Mouse (Mus musculus): ENCODE results near the gene Irs2. TPM values are rescaled to one million over a fixed set of nuclear protein-coding genes. Genes with fewer than 3 reads are reported as not detected.

Gene Irs2
- polyA plus RNA-seq, 1 experiment from 2014 or later = 5.9 TPM

DNA sequence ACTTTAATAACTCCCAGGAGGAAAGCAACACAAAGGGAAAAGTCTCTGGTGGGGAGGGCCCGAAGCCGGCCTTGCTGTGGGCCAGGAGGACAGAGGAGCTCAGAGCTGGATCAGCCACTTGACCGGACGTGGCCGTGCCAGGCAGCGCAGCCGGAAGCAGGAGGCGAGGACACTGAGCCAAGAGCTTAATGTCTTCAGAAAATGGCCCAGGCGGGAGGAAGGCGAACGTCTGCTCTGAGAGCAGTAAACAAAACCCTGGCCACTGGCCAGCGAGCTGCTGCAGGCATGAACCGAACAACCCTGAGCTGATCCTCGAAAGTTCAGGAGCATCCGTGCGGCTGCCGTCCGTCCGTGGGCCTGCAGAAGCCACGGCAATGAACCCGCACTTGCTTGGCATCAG lies 29.9 kb downstream of the Irs2 start:
- H3K4me1 ChIP-seq (replicated peaks) = peaks cover 46% of the 10 kb centered on the region
- H3K27ac ChIP-seq = no peak overlapping the region; the same call in 1 of the 2 replicates
- H3K27me3 ChIP-seq = peaks cover 7% of the 10 kb centered on the region; the same call in 1 of the 2 replicates
- 0 out of 2 replicates have a peak overlapping the region, but pooled peaks have one; percentile 19 for H3K9ac ChIP-seq (replicated peaks)
- H3K9me3 ChIP-seq = no peaks in the 10 kb centered on the region
- 51% methylated on average over 21 of the region's 21 CpGs for WGBS
- no peaks in the 10 kb centered on the region; the same call in 1 of the 2 replicates for H3K36me3 ChIP-seq
- no peak overlapping the region for H3K4me3 ChIP-seq (replicated peaks)
- H3K4me2 ChIP-seq (replicated peaks) = no peak overlapping the region
- ATAC-seq = peak; percentile 49; the same call in 1 of the 2 replicates

DNA sequence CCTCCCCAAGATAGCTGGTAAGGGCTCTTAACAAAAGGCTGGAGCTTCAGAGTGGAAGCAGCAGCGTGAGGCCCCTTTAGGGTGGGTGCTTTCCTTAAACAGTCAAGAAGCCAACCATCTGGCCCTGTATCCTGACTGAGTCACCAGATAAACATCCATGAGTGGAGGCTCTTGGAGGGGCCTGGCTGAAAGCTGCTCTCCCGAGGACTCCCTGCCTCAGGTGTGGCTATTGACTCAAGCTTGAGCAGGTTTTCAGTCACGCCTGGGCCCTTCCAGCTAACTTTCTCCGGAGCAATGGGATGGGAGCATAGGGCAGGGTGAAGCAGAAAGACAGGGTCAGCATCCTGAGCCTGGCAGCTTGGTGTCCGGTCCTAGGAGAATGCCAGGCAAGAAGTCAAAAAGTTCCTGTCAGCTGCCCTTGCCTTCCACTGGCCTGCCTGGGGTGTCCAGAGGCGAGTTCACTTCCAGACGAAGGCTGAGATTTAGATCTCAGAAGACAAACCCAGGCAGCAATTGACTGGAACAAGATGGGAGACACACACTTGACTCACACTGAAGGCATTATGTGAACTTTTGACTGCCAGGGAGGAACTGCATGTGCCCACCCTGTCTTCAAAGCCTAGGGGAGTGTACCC lies 30.4 kb downstream of the Irs2 start:
- no peaks in the 10 kb centered on the region for H3K9me3 ChIP-seq
- no peak for ATAC-seq
- WGBS = 60% methylated on average over 7 of the region's 7 CpGs
- H3K4me2 ChIP-seq (replicated peaks) = no peak overlapping the region
- H3K36me3 ChIP-seq = no peaks in the 10 kb centered on the region; the same call in 1 of the 2 replicates
- no peak overlapping the region for H3K4me3 ChIP-seq (replicated peaks)
- H3K9ac ChIP-seq (replicated peaks) = no peak overlapping the region
- peaks cover 7% of the 10 kb centered on the region; the same call in 1 of the 2 replicates for H3K27me3 ChIP-seq
- peaks cover 51% of the 10 kb centered on the region for H3K4me1 ChIP-seq (replicated peaks)
- no peak overlapping the region; the same call in 1 of the 2 replicates for H3K27ac ChIP-seq

DNA sequence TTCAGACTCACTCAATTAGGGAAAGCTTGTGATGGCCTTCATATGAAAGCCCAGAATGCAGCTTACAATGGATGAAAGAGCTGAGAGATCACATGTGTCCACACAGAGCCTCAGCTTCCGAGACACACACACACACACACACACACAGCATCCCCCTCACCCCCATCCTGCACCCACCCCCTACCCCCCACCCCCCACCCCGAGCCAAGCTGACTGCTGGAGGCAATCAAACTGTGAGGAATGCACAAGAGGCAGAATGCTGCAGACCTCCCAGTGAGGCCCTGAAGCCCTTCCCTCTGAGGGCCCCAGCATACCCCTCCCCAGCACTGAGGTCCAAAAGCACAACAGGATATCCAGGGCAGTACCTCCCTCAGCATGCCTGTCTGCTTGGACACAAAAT lies 33.6 kb downstream of the Irs2 start:
- Histone ChIP-seq H3K9me3 (no peaks in the 10 kb centered on the region), H3K36me3 (no peaks in the 10 kb centered on the region), H3K4me3 (replicated peaks) (no peak overlapping the region), H3K27ac (no peak overlapping the region), H3K9ac (replicated peaks) (no peak overlapping the region), H3K27me3 (peaks cover 13% of the 10 kb centered on the region), H3K4me2 (replicated peaks) (no peak overlapping the region), H3K4me1 (replicated peaks) (peaks cover 64% of the 10 kb centered on the region)
- no peak for ATAC-seq
- 8% methylated on average over 2 of the region's 2 CpGs for WGBS

- Histone ChIP-seq H3K27me3 (peaks cover 13% of the 10 kb centered on the region), H3K4me3 (replicated peaks) (no peak overlapping the region), H3K4me1 (replicated peaks) (peaks cover 59% of the 10 kb centered on the region), H3K9me3 (no peaks in the 10 kb centered on the region), H3K36me3 (no peaks in the 10 kb centered on the region), H3K27ac (no peak overlapping the region), H3K4me2 (replicated peaks) (no peak overlapping the region), H3K9ac (replicated peaks) (no peak overlapping the region)
- no peak for ATAC-seq
- 61% methylated on average over 4 of the region's 4 CpGs for whole genome bisulfite sequencing
Observed at GRCm38 (mm10) chr8:10974126-10974525, 34.1 kb downstream of the Irs2 start.

GRCm38 (mm10) chr8:10972851-10973452 lies 35.3 kb downstream of the Irs2 start:
- Histone ChIP-seq H3K9ac (replicated peaks) (no peak overlapping the region; the same call in 1 of the 2 replicates), H3K27ac (peak overlapping the region; percentile 71), H3K4me1 (replicated peaks) (peaks cover 49% of the 10 kb centered on the region), H3K4me3 (replicated peaks) (no peak overlapping the region), H3K36me3 (no peaks in the 10 kb centered on the region), H3K4me2 (replicated peaks) (no peak overlapping the region), H3K27me3 (peaks cover 13% of the 10 kb centered on the region), H3K9me3 (no peaks in the 10 kb centered on the region)
- ATAC-seq = peak; percentile 43
- WGBS = 5% methylated on average over 9 of the region's 9 CpGs

DNA sequence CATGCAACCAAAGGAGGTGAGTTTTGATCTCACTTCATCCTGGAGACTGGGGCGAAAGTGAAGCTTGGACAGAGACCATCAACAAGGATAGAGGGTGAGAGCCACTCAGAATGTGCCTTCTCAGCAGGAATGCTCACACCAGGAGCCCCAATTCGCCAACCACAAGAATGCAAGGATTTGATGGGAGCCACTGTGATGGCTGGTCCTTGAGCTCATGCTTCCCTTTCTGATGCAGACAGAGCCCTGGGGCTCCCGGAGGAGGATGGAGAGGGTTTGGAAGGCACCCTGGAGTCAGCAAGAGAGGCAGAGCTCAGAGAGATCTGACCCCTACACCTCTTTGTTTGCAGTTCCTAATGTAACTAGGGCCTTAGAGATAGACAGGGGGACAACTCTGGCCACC lies 36.3 kb downstream of the Irs2 start:
- H3K27ac ChIP-seq = 0 out of 2 replicates have a peak overlapping the region, but pooled peaks have one; percentile 71
- no peak overlapping the region for H3K4me2 ChIP-seq (replicated peaks)
- no peak overlapping the region for H3K9ac ChIP-seq (replicated peaks)
- no peaks in the 10 kb centered on the region for H3K36me3 ChIP-seq
- 35% methylated on average over 3 of the region's 3 CpGs for WGBS
- no peak overlapping the region for H3K4me3 ChIP-seq (replicated peaks)
- H3K27me3 ChIP-seq = peaks cover 13% of the 10 kb centered on the region
- H3K9me3 ChIP-seq = no peaks in the 10 kb centered on the region
- peaks cover 44% of the 10 kb centered on the region for H3K4me1 ChIP-seq (replicated peaks)
- no peak for ATAC-seq

DNA sequence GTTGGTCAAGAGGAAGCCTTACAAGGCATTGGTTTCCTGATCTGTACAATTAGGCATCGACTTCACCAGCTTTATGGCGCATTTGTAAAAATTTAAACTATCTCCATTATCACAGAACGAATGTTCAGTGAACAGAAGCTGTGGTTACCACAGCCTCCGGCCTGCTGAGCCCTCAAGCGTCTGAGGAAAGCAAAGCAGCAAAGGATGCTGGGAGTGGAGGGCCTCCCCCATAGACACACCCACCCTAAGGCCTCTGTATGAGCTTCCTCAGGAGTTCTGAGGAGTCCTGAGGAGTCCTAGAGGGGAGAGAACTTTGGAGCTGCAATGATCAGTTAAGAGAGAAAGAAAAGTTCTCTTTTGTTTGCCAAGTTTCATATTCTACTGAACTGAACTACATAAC lies 36.7 kb downstream of the Irs2 start:
- Histone ChIP-seq H3K27ac (no peak overlapping the region), H3K4me2 (replicated peaks) (no peak overlapping the region), H3K9ac (replicated peaks) (no peak overlapping the region), H3K27me3 (peaks cover 13% of the 10 kb centered on the region), H3K4me3 (replicated peaks) (no peak overlapping the region), H3K9me3 (no peaks in the 10 kb centered on the region), H3K4me1 (replicated peaks) (peaks cover 46% of the 10 kb centered on the region), H3K36me3 (no peaks in the 10 kb centered on the region)
- 84% methylated on average over 5 of the region's 5 CpGs for WGBS
- ATAC-seq = no peak

- no peak overlapping the region for H3K9ac ChIP-seq (replicated peaks)
Observed at GRCm38 (mm10) chr8:10970496-10971456, 37.5 kb downstream of the Irs2 start.

DNA sequence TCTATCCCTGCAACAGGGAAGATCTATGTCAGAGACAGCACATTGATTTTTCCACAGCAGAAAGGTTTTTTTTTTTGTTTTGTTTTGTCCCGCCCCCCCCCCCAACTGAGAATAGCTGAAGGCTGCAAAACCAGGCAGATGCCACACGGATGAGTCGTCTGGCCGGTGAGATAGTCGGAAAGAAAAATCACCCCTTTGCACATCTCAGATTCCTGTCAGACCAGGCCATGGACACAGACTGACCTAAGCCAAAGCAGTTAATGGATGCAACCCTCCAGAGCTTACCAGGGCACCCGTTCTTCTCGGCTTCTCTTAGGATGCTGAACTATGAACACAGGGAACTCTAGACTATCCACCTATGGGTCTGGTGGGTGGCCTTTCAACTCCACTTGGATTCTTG lies 39.6 kb downstream of the Irs2 start:
- Histone ChIP-seq H3K27ac (no peak overlapping the region), H3K36me3 (no peaks in the 10 kb centered on the region), H3K4me3 (replicated peaks) (no peak overlapping the region), H3K4me1 (replicated peaks) (peaks cover 54% of the 10 kb centered on the region), H3K27me3 (peaks cover 6% of the 10 kb centered on the region; the same call in 1 of the 2 replicates), H3K9me3 (no peaks in the 10 kb centered on the region), H3K4me2 (replicated peaks) (no peak overlapping the region), H3K9ac (replicated peaks) (no peak overlapping the region)
- WGBS = 45% methylated on average over 7 of the region's 7 CpGs
- no peak for ATAC-seq

More at GRCm38 (mm10) chr8:10970496-10971456, 37.5 kb downstream of the Irs2 start:
- no peak overlapping the region for H3K4me2 ChIP-seq (replicated peaks)
- H3K9me3 ChIP-seq = no peaks in the 10 kb centered on the region
- H3K27me3 ChIP-seq = peaks cover 8% of the 10 kb centered on the region
- H3K27ac ChIP-seq = no peak overlapping the region
- H3K4me3 ChIP-seq (replicated peaks) = no peak overlapping the region
- peaks cover 53% of the 10 kb centered on the region for H3K4me1 ChIP-seq (replicated peaks)
- no peak for ATAC-seq
- no peaks in the 10 kb centered on the region for H3K36me3 ChIP-seq
- WGBS = 77% methylated on average over 13 of the region's 13 CpGs

DNA sequence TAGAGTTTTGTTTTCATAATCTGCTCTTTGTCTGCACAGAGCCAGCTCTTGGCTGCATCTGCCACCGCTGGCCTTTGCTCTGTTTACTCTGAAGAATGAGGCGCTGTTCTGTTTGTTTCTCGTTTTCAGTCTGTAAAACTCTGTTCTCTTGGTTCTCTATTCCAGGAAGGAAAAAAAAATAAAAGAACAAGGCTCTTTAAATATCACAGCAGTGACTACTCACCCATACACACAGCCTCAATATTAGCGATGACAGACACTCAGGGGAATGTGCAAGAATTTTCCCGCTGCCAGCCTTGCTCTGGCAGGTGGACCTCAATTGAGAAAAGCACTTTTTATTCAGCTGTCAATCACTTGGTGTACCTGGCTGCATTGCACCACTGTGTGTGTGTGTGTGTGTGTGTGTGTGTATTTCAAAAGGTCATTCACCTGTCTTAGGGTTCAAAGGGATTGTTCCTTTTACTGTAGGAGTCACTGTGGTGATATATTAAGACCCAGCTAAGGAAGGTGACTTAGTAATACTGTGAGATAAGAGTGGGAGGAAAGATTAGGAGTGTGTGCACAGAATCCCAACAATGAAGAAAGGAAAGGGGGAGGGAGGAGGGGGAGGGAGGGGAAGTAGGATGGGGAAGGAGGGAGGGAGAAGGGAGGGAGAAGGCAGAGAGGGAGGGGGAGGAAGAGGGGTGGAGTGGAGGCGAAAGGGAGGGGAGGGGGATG lies 42.7 kb downstream of the Irs2 start:
- ATAC-seq = peak; percentile 49
- WGBS = 9% methylated on average over 6 of the region's 6 CpGs
- Histone ChIP-seq H3K9me3 (no peaks in the 10 kb centered on the region), H3K4me1 (replicated peaks) (peaks cover 53% of the 10 kb centered on the region), H3K4me2 (replicated peaks) (no peak overlapping the region), H3K27me3 (peaks cover 13% of the 10 kb centered on the region), H3K9ac (replicated peaks) (no peak overlapping the region), H3K27ac (peak overlapping the region; percentile 14), H3K36me3 (no peaks in the 10 kb centered on the region), H3K4me3 (replicated peaks) (no peak overlapping the region)

- no peak for ATAC-seq
- peaks cover 55% of the 10 kb centered on the region for H3K4me1 ChIP-seq (replicated peaks)
- no peak overlapping the region for H3K4me2 ChIP-seq (replicated peaks)
- 66% methylated on average over 10 of the region's 10 CpGs for WGBS
- no peaks in the 10 kb centered on the region for H3K9me3 ChIP-seq
- peaks cover 9% of the 10 kb centered on the region for H3K27me3 ChIP-seq
- H3K4me3 ChIP-seq (replicated peaks) = no peak overlapping the region
- H3K9ac ChIP-seq (replicated peaks) = no peak overlapping the region
- peak overlapping the region; percentile 14; the same call in 1 of the 2 replicates for H3K27ac ChIP-seq
- H3K36me3 ChIP-seq = no peaks in the 10 kb centered on the region
Observed at GRCm38 (mm10) chr8:10964511-10965099, 43.7 kb downstream of the Irs2 start.
